In the genomic region with DNA sequence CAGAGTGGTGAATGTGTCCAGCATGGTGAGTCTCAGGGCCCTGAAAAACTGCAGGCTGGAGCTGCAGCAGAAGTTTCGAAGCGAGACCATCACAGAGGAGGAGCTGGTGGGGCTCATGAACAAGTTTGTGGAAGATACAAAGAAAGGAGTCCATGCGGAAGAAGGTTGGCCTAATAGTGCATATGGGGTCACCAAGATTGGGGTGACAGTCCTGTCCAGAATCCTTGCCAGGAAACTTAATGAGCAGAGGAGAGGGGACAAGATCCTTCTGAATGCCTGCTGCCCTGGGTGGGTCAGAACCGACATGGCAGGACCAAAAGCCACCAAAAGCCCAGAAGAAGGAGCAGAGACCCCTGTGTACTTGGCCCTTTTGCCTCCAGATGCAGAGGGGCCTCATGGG, we compare ENCODE assay signal across 15 mouse cellular contexts. TPM values are rescaled to one million over a fixed set of nuclear protein-coding genes. Genes with fewer than 3 reads are reported as not detected.
"Had no signal": no experiment of that assay in that cellular context is flagged by ENCODE, and none has a peak within 500 bp of the region (broad histone marks: within the 10 kb centered on the region; RNA-seq: fewer than 3 reads in every experiment).

No protein-coding gene starts in this region.

- H3K9me3 ChIP-seq: limb, embryonic 15.5 days; midbrain, embryonic 12.5 days; neural tube, embryonic 13.5 days had no signal

- H3K27ac ChIP-seq: kidney, postnatal 0 days; limb, embryonic 15.5 days; liver, embryonic 14.5 days; midbrain, embryonic 12.5 days; neural tube, embryonic 13.5 days had no signal

- DNase-seq: kidney, adult 9 months; layer of hippocampus, postnatal 36 days; lung, adult 18-20 months; right cerebral cortex, adult 18-20 months; right cerebral cortex, postnatal 25 days had no signal

- H3K9ac ChIP-seq: limb, embryonic 15.5 days; liver, embryonic 14.5 days; midbrain, embryonic 12.5 days had no signal

- H3K27me3 ChIP-seq: limb, embryonic 15.5 days; neural tube, embryonic 13.5 days had no signal

- H3K4me3 ChIP-seq: limb, embryonic 15.5 days; midbrain, embryonic 12.5 days had no signal

RNA-seq across cellular contexts. Expression of gene Gm5678, which starts 18.1 kb away (rescaled TPM):
- total RNA-seq: megakaryocyte-erythroid progenitor cell, adult 5-6 weeks had no signal
- polyA plus RNA-seq: kidney, postnatal 0 days; limb, embryonic 11.5 days; limb, embryonic 15.5 days; liver, embryonic 14.5 days; lung, embryonic 16.5 days; midbrain, embryonic 12.5 days; midbrain, embryonic 16.5 days; neural tube, embryonic 13.5 days; small intestine, adult 2 months had no signal
